Mouse (Mus musculus): ENCODE results near the gene Heatr1.
"Not testable (repeated sequence)": the region's sequence is repeated elsewhere in the genome, so short reads cannot be mapped to it uniquely, and the experiment has no call there.

The Heatr1 gene

GRCm38 (mm10) chr13:12453150-12453549, 58.3 kb downstream of the Heatr1 start:
- DNase-seq (ENCODE audit: low read depth, low spot score), result no peak

- DNase-seq (ENCODE audit: low read depth, low spot score), result no peak
Measured at GRCm38 (mm10) chr13:12454686-12455390, 60.0 kb downstream of the Heatr1 start.

GRCm38 (mm10) chr13:12456711-12457110, 61.9 kb downstream of the Heatr1 start:
- DNase-seq (ENCODE audit: low read depth, low spot score), result no peak

GRCm38 (mm10) chr13:12460443-12460842, 65.6 kb downstream of the Heatr1 start:
- DNase-seq (ENCODE audit: low read depth, low spot score), result peak; percentile 19

- DNase-seq (ENCODE audit: low read depth, low spot score), result peak; percentile 81
Measured at GRCm38 (mm10) chr13:12460881-12461729, 66.3 kb downstream of the Heatr1 start.

- peak; percentile 70 for DNase-seq (ENCODE audit: low read depth, low spot score)
Measured at GRCm38 (mm10) chr13:12461730-12462119, 66.9 kb downstream of the Heatr1 start.

- no peak for DNase-seq (ENCODE audit: low read depth, low spot score)
Measured at GRCm38 (mm10) chr13:12462623-12463022, 67.8 kb downstream of the Heatr1 start.

GRCm38 (mm10) chr13:12464159-12464558, 69.3 kb downstream of the Heatr1 start:
- not testable (repeated sequence) for DNase-seq (ENCODE audit: low read depth, low spot score)

- no peak for DNase-seq (ENCODE audit: low read depth, low spot score)
Measured at GRCm38 (mm10) chr13:12464844-12465243, 70.0 kb downstream of the Heatr1 start, which contains the start of gene Lgals8. Gene Lgals8 (minus strand): TSS chr13:12464944.

- no peak for DNase-seq (ENCODE audit: low read depth, low spot score)
Measured at GRCm38 (mm10) chr13:12468488-12468887, 73.7 kb downstream of the Heatr1 start.

GRCm38 (mm10) chr13:12473724-12474378, 79.0 kb downstream of the Heatr1 start:
- DNase-seq (ENCODE audit: low read depth, low spot score), result peak; percentile 74

- peak; percentile 55 for DNase-seq (ENCODE audit: low read depth, low spot score)
Measured at GRCm38 (mm10) chr13:12475239-12475638, 80.4 kb downstream of the Heatr1 start.

- no peak for DNase-seq (ENCODE audit: low read depth, low spot score)
Measured at GRCm38 (mm10) chr13:12476886-12477285, 82.1 kb downstream of the Heatr1 start.

GRCm38 (mm10) chr13:12478301-12478700, 83.5 kb downstream of the Heatr1 start:
- peak; percentile 31 for DNase-seq (ENCODE audit: low read depth, low spot score)

- DNase-seq (ENCODE audit: low read depth, low spot score), result no peak
Measured at GRCm38 (mm10) chr13:12479802-12480201, 85.0 kb downstream of the Heatr1 start.

GRCm38 (mm10) chr13:12485197-12485596, 90.4 kb downstream of the Heatr1 start:
- no peak for DNase-seq (ENCODE audit: low read depth, low spot score)

- no peak for DNase-seq (ENCODE audit: low read depth, low spot score)
Measured at GRCm38 (mm10) chr13:12485640-12486039, 90.8 kb downstream of the Heatr1 start.

All from R1 (cell line).